Mouse (Mus musculus): ENCODE measurements around the gene Tgfbr3. TPM values are rescaled to one million over a fixed set of nuclear protein-coding genes. Genes with fewer than 3 reads are reported as not detected.

Gene Tgfbr3
- total and polyA plus RNA-seq, 2 experiments from 2014 or later = 3.4 to 14.3 TPM

DNA sequence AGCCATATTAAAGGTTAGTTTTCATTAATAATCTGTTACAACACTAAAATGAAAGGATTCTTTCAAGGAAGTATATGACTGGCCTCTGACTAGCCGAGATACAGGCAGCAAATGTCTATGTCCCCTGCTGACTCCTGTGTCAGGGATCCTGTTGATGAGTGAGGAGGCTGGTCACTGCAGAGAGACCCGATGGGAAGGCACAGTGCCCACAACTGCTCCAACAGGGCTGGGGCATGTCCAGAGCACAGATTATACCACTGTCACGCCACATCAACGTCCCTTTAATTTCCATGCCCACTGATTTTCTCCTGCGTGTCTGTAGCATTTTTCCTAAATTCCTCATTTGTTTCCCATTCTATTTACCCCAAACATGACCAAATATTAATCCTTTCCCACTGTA lies 146.0 kb downstream of the Tgfbr3 start:
- H3K9ac ChIP-seq = no peak overlapping the region
- peaks cover 4% of the 10 kb centered on the region; the same call in 1 of the 2 replicates for H3K27me3 ChIP-seq (ENCODE audit: insufficient read depth, low read length)
- H3K4me2 ChIP-seq (ENCODE audit: low read depth) = no peak overlapping the region
- no peaks in the 10 kb centered on the region for H3K9me3 ChIP-seq (ENCODE audit: low read length)
- peaks cover 4% of the 10 kb centered on the region; the same call in 1 of the 2 replicates for H3K4me1 ChIP-seq (ENCODE audit: insufficient read depth)
- no peak for TF ChIP-seq CTCF (IDR thresholded peaks at IDR 0.05; ENCODE audit: low read depth)
- DNase-seq = no peak
- no peaks in the 10 kb centered on the region for H3K36me3 ChIP-seq (ENCODE audit: insufficient read depth)
- 84% methylated on average over 5 of the region's 5 CpGs for WGBS
- H3K27ac ChIP-seq (ENCODE audit: low read depth, low read length) = no peak overlapping the region
- ATAC-seq = no peak
- H3K4me3 ChIP-seq (ENCODE audit: low read depth, low read length) = no peak overlapping the region

DNA sequence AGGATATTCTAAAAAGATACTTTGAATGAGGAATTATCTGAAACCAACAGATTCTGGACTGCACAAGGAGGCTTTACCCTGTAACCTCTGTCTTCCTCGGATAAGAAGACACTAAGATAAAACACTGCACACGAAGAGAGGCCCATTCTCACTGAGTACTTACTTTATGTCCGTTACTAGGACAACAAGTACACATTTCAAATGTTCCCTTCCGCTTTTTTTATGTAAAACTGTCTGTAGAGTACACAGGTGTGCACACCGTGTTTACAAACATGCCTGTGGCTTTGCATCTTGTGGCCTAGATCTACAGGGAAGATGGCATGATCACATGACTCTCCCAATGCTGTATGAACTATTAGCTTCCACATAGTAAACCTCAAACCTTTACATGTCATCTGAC lies 146.6 kb downstream of the Tgfbr3 start:
- no peak for TF ChIP-seq CTCF (IDR thresholded peaks at IDR 0.05; ENCODE audit: low read depth)
- Histone ChIP-seq H3K9me3 (ENCODE audit: low read length) (no peaks in the 10 kb centered on the region), H3K36me3 (ENCODE audit: insufficient read depth) (no peaks in the 10 kb centered on the region), H3K9ac (no peak overlapping the region), H3K4me3 (ENCODE audit: low read depth, low read length) (no peak overlapping the region), H3K27me3 (ENCODE audit: insufficient read depth, low read length) (peaks cover 4% of the 10 kb centered on the region; the same call in 1 of the 2 replicates), H3K4me2 (ENCODE audit: low read depth) (no peak overlapping the region), H3K4me1 (ENCODE audit: insufficient read depth) (no peaks in the 10 kb centered on the region), H3K27ac (ENCODE audit: low read depth, low read length) (no peak overlapping the region)
- whole genome bisulfite sequencing = 87% methylated on average over 5 of the region's 5 CpGs
- DNase-seq = no peak
- ATAC-seq = no peak

- no peak overlapping the region for H3K4me2 ChIP-seq (ENCODE audit: low read depth)
- H3K4me1 ChIP-seq (ENCODE audit: insufficient read depth) = no peaks in the 10 kb centered on the region
- no peaks in the 10 kb centered on the region for H3K9me3 ChIP-seq (ENCODE audit: low read length)
- no peak for DNase-seq
- peaks cover 4% of the 10 kb centered on the region; the same call in 1 of the 2 replicates for H3K27me3 ChIP-seq (ENCODE audit: insufficient read depth, low read length)
- no peak overlapping the region for H3K4me3 ChIP-seq (ENCODE audit: low read depth, low read length)
- no peak overlapping the region for H3K27ac ChIP-seq (ENCODE audit: low read depth, low read length)
- ATAC-seq = no peak
- H3K9ac ChIP-seq = no peak overlapping the region
- H3K36me3 ChIP-seq (ENCODE audit: insufficient read depth) = no peaks in the 10 kb centered on the region
- TF ChIP-seq CTCF (IDR thresholded peaks at IDR 0.05; ENCODE audit: low read depth) = no peak
- WGBS = 88% methylated on average over 5 of the region's 5 CpGs
Measured at GRCm38 (mm10) chr5:107141375-107141774, 148.1 kb downstream of the Tgfbr3 start.

DNA sequence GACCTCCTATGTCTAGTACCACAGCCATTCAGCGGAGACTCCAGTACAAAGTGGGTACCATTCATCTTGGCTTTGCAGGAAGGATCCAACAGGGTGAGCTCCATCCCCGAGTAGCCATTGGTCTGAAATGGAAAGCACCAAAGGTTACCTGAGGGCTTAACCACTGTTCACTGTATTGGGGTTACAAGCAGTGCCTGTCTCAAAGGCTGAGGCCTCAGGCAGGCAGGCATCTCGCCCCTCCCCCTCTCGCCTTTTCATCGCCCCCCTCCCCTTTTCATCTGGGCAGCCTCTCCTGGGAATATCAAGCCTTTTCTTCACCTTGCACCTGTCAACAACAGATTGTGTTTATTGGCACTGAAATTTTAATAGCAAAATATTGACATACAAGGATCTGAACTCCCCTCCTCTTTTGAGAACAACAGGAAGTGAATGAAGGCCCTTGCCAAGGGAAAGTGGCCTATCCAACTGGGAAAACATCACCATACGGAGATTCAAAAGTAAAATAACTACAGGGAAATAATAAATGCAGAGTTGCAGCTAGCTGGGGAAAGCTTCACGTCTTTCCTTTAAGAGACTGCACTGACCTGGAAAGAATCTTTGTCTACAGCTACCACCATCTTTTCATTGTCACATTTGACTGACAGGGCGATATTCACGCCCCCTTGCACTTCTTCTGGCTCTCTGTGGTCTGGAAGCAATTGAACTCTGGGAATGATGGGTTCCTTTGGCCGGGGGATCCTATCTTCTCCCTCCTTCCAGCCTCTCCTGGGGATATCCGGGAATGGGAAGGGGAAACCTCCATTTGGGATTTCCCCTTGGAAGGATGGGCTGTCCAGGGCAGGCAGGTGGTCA lies 149.4 kb downstream of the Tgfbr3 start:
- TF ChIP-seq CTCF (IDR thresholded peaks at IDR 0.05; ENCODE audit: low read depth) = no peak
- Histone ChIP-seq H3K4me1 (ENCODE audit: insufficient read depth) (no peaks in the 10 kb centered on the region), H3K4me2 (ENCODE audit: low read depth) (no peak overlapping the region), H3K9ac (no peak overlapping the region), H3K9me3 (ENCODE audit: low read length) (no peaks in the 10 kb centered on the region), H3K27ac (ENCODE audit: low read depth, low read length) (no peak overlapping the region), H3K27me3 (ENCODE audit: insufficient read depth, low read length) (peaks cover 4% of the 10 kb centered on the region; the same call in 1 of the 2 replicates), H3K4me3 (ENCODE audit: low read depth, low read length) (no peak overlapping the region), H3K36me3 (ENCODE audit: insufficient read depth) (no peaks in the 10 kb centered on the region)
- DNase-seq = no peak
- ATAC-seq = no peak
- 59% methylated on average over 11 of the region's 11 CpGs for WGBS

DNA sequence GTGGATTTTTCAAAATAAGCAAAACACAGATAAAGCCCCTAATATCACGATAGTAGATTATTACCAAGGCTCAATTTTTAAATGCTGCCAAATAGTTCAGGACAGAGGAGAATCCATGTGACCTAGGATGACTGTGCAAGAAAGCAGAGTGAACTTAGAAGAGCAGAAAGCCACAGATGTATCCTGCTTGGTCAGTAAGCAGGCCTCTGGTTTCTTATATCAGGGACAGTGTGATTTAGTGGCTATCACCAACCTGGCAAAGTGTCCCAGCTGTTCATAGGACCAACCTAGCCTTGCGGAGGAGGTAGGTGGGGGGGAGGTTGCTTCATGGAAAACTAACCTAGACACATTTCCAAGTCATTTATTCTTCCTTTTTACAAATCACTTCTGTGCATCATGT lies 156.1 kb downstream of the Tgfbr3 start:
- no peak for ATAC-seq
- H3K9me3 ChIP-seq (ENCODE audit: low read length) = no peaks in the 10 kb centered on the region

GRCm38 (mm10) chr5:107132231-107132630 lies 157.2 kb downstream of the Tgfbr3 start:
- peaks cover 6% of the 10 kb centered on the region; the same call in 1 of the 2 replicates for H3K36me3 ChIP-seq (ENCODE audit: insufficient read depth)
- H3K9ac ChIP-seq = no peak overlapping the region
- no peaks in the 10 kb centered on the region for H3K4me1 ChIP-seq (ENCODE audit: insufficient read depth)
- H3K27ac ChIP-seq (ENCODE audit: low read depth, low read length) = no peak overlapping the region
- H3K4me3 ChIP-seq (ENCODE audit: low read depth, low read length) = no peak overlapping the region
- H3K9me3 ChIP-seq (ENCODE audit: low read length) = no peaks in the 10 kb centered on the region
- H3K27me3 ChIP-seq (ENCODE audit: insufficient read depth, low read length) = no peaks in the 10 kb centered on the region; the same call in none of the 2 replicates
- no peak for TF ChIP-seq CTCF (IDR thresholded peaks at IDR 0.05; ENCODE audit: low read depth)
- no peak for ATAC-seq
- H3K4me2 ChIP-seq (ENCODE audit: low read depth) = no peak overlapping the region
- DNase-seq = no peak
- 85% methylated on average over 8 of the region's 8 CpGs for WGBS

More for the DNA sequence above, 156.1 kb downstream of the Tgfbr3 start:
- Histone ChIP-seq H3K36me3 (ENCODE audit: insufficient read depth) (peaks cover 6% of the 10 kb centered on the region; the same call in 1 of the 2 replicates), H3K9ac (no peak overlapping the region), H3K4me1 (ENCODE audit: insufficient read depth) (no peaks in the 10 kb centered on the region), H3K4me2 (ENCODE audit: low read depth) (no peak overlapping the region), H3K4me3 (ENCODE audit: low read depth, low read length) (no peak overlapping the region), H3K27ac (ENCODE audit: low read depth, low read length) (no peak overlapping the region), H3K27me3 (ENCODE audit: insufficient read depth, low read length) (no peaks in the 10 kb centered on the region; the same call in none of the 2 replicates)
- TF ChIP-seq CTCF (IDR thresholded peaks at IDR 0.05; ENCODE audit: low read depth) = no peak
- 98% methylated on average over 2 of the region's 2 CpGs for WGBS
- no peak for DNase-seq

DNA sequence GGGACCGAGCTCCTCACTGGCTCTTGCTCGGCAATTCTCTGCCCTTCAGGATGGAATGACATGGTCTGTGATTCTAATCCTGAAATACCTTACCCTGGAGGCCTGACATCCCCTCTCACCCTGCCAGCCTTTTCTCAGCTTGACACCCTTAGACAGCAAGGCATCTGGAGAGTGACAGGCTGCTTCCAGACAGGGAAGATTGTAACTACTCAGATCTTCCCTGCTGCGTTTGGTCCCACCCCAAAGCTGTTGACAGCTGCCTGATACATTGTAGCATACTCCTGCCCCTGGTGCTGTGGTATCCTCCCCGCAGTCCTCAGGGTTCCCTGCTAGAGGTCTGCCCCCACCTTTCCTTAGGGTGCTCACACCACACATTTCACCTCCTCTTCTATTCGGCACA lies 160.1 kb downstream of the Tgfbr3 start:
- H3K27ac ChIP-seq (ENCODE audit: low read depth, low read length) = no peak overlapping the region
- WGBS = 62% methylated on average over 5 of the region's 5 CpGs
- ATAC-seq (no peak), DNase-seq (no peak)
- no peak for TF ChIP-seq CTCF (IDR thresholded peaks at IDR 0.05; ENCODE audit: low read depth)
- H3K9ac ChIP-seq = no peak overlapping the region
- H3K4me3 ChIP-seq (ENCODE audit: low read depth, low read length) = no peak overlapping the region
- no peak overlapping the region for H3K4me2 ChIP-seq (ENCODE audit: low read depth)
- peaks cover 6% of the 10 kb centered on the region; the same call in 1 of the 2 replicates for H3K36me3 ChIP-seq (ENCODE audit: insufficient read depth)
- no peaks in the 10 kb centered on the region; the same call in none of the 2 replicates for H3K27me3 ChIP-seq (ENCODE audit: insufficient read depth, low read length)
- H3K4me1 ChIP-seq (ENCODE audit: insufficient read depth) = no peaks in the 10 kb centered on the region
- H3K9me3 ChIP-seq (ENCODE audit: low read length) = no peaks in the 10 kb centered on the region

Measured in forebrain, postnatal 0 days (tissue).